Mouse (Mus musculus) layer of hippocampus, adult 9-11 months (tissue): ENCODE measurements around the gene Fem1b.
"Not testable (repeated sequence)": the region's sequence is repeated elsewhere in the genome, so short reads cannot be mapped to it uniquely, and the experiment has no call there.

Experiments
- DNase-seq: peaks from one replicate; pipeline ENCODE4 v3.0.0; 2022

The Fem1b gene

DNA sequence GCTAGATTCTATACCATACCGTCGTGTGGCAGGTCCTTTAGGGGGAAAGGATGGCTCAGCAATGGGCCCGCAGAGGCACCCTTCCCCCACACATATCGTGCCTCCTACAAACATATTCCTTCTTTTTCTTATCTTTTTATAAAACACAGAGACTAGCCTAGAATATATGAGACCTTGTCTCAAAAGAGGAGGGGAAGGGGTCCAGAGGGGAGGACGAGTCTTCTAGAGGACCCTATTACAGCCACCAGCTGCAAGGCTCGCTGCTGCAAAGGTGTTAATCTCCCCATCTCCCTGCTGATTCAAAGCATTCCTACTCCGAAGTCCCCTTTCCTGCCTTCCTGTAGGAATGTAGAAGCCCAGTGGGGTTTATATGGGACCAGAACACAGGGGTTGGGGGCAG is 14.7 kb upstream of the Fem1b start:
- DNase-seq: no peak

DNA sequence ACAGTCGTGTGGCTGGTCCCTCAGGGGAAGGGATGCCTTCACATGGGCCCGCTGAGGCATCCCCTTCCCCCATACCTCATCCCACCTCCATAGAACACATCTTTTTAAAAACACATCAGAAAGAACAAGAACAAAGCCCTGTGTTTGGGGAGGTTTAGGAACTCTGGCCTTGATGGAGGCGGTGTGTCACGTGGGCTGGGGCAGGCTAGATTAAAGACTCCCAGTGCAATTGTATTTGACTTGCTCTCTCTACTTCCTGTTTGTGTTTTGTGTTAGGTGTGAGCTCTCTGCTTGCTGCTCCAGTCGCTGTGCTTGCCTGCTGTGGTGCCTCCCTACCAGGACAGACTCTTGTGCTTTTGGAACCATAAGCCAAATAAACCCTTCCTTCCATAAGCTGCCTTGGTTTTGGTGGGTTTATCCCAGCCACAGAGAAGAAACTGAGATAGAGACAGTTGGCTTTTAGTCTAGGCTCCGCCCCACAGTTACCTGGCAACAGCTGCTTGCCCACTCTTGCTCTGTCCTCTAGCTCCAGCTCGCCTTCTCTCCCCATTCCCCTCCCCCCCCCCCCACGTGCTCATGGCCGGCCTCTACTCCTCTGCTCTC is 14.2 kb upstream of the Fem1b start:
- DNase-seq: no peak

DNA sequence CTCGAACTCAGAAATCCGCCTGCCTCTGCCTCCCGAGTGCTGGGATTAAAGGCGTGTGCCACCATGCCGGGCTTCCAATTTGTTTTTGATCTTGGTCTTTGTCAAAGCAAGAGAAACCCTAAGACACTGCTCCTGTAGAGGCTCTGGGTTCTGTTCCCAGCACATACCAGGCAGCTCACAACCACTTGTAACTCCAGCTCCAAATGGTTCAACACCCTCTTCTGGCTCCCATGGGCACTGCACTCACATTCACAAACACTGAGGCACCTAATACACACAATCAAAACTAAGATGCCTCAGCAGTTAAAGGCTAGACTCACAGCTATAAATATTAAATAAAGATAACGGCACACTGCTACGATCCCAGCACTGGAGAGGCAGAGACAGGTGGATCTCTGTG is 10.1 kb upstream of the Fem1b start:
- DNase-seq: no peak

DNA sequence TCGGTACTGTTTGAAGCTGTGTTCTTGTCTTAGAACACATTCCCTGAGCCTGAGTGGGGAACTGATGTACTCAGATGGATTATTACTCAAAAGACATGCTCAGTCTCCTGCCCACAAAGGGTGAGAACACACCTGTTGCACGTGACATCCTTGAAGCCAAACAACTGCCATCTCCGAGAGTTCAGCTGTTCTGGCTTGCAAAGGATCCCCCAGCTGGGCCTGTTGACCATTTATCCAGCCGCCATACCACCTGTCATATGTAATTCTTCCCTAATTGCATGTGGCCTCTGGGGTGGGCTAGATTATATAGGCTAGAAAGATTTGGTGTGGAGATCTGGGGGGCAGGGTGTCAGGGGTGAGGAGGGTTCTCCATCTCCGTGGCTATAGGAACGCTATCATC is 9.1 kb upstream of the Fem1b start:
- DNase-seq: no peak

DNA sequence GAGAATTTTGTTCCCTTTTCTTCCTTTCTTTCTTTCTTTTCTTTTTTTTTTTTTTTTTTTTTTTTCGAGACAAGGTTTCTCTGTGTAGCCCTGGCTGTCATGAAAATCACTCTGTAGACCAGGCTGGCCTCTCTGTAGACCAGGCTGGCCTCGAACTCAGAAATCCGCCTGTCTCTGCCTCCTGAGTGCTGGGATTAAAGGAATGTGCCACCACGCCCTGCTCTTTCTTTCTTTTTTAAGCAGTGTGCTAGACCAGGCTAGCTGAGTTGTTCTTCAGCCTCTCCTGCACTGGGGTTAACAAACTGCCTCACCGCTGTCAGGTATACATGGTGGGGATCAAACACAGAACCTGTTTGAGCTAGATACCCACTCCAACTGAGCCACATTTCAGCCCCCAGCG is 8.2 kb upstream of the Fem1b start:
- DNase-seq: not testable (repeated sequence)

DNA sequence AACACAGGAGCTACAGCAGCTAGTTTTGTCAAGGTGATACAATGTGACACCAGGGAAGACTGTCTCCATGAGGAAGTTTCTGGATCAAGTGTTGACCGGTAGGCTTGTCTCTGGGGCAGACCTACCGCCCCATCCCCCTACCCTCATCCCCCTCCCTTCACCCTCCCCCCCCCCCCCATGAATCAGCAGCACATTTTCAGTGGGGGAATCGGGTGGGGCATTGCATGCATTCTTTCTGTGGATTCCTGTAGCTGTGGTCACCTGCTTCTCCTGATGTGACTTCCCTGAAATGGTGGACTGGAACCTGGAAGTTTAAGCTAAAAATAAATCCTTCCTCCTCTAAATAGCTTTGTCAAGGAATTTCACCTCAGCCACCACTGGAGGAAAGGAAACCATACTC is 7.8 kb upstream of the Fem1b start:
- DNase-seq: no peak

DNA sequence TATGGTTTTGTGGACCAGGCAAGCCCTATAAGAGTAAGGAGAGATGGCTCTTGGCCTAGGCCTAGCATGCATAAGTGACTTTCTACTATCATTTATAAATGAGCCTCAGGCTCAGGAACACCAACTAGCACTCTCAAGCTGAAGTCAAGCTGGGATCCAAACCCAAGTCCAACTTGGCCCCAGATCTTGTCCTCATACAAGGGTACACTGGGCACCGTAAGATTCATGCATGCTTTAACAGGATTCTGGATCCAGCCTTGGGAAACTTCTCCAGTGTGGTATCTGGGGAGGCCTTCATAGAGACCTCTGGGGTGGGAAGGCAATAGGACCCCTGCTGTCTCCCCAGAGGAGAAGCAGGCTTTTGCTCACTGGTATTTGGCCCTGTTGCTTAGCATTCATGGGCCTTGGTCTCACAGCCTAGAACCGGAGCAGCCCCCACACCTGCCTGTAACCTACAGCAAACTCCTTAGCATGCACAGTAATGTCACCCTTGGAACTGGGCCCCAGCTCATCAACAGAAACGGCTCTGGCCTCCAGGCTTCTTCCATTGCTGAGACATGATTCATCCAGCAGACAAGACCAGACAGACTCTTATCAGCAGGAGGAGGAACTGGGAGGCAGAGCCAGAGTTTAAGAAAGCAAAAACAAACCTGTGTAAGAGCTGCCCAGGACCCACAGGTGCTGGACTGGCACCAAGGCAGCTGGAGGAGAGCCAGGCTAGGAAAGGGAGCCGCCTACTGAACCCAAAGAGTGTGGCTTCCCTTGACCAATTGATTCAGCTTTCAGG is 6.3 kb upstream of the Fem1b start:
- DNase-seq: no peak

DNA sequence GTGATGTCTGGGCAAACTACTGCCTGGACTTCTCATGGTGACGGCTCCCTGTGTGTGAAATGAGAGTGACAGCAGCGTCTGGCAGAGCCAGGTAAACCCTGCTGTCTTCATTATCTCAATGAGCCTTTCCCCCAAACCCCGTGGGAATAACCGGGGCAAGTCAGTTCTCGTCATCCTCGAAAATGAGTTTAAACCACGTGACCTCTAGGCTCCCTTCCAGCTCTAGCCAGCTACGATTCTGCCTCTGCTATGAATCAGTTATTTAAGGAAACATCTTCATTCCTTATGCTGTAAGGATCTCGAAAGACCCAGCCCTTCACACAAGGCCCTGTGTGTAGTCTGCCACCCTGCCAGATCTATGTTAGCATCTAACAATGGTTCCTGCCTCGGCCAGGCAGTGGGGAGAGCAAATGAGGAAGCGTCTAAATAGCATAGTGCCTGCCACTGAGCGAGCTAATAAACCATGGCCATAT is 5.4 kb upstream of the Fem1b start:
- no peak for DNase-seq

DNA sequence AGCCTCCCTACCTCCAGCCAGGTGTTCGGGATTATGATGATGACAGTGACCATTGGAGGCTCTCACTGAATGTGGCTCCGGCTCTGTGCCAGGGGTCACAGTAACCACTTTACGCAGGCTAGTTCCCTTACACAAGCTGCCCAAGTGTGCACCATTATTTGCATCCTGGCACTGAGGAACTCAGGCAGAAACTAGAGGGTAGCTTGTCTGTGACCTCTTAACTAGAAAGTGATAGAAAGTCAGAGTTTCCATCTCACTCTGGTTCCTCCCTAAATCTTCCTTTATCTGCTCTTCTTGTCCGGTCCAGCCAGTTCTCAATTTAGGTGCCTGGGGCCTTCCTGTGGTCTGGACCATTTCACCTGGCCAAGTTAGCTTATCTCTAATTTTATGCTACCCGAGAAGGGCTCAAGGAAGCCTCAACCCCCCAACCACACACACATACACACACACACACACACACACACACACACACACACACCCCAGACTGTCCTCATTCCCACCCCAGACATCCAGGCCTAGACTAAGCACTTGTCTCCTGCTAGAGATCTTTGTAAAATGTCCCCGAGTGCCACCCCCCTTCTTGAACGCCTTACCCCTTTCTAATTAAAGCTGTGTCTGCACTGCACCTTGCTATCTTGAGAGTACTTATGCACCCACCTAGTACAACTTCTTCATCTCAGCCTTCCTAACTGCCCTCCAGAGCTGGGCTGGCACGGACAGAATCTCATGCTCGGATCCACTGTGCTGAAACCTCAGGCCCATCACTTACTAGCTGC is 4.8 kb upstream of the Fem1b start:
- no peak for DNase-seq

DNA sequence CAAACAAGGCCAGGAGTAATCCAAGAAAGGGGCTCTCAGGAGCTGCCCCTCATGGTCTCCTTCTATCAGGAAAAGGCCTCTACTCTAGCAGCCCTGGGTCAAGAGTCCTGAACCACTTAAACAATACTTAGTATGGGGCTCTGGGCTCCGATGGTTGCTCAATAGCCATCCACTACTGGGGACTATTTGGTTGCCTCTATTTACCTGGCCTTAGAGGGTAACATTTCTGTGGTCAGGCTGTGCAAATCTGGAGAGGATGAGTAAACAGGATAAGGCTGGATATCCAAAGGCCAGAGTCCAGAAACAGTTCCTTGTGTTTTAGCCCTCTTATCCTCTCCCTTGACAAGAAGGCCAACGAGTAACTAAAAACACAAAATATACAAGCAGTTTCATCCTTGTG is 3.0 kb upstream of the Fem1b start:
- no peak for DNase-seq

DNA sequence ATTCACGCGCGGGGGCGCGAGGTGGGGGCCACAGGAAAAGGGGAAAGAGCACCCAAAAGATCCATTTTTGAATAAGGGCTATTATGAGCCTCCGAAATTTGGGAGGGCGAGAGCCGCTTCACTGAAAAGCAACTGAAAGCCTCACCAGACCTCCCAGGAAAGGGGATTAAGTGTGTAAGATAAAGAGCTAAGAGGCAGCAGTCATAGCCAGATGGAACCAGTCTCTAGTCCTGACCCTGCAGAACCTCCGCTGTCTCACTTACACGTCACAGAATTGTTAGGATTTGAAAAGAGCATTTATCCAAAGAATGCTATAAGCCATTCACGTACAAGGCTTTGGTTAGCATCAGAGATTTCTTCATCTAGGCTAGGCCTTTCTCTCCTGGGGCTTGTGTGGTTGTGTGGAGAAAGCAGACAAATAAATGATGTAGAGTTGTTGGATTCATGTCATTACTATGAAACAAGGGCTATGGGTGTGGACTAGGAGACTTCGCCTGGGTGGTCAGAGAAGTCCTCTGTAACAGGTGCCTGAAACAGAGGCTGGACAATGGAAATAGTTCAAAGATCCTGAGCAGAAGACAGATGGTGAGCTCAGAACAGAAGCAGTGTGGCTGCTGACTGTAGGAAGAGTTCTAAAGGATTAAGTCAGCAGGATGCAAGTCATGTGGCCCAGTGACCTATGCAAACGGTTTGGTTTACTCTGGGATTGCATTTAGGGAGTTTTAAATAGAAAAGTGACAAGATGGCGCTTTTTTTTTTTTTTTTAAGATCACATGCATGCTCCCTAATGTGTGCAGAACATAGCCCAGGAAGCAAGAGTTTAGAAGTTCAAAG is 699 bp upstream of the Fem1b start:
- peak; percentile 19 for DNase-seq

DNA sequence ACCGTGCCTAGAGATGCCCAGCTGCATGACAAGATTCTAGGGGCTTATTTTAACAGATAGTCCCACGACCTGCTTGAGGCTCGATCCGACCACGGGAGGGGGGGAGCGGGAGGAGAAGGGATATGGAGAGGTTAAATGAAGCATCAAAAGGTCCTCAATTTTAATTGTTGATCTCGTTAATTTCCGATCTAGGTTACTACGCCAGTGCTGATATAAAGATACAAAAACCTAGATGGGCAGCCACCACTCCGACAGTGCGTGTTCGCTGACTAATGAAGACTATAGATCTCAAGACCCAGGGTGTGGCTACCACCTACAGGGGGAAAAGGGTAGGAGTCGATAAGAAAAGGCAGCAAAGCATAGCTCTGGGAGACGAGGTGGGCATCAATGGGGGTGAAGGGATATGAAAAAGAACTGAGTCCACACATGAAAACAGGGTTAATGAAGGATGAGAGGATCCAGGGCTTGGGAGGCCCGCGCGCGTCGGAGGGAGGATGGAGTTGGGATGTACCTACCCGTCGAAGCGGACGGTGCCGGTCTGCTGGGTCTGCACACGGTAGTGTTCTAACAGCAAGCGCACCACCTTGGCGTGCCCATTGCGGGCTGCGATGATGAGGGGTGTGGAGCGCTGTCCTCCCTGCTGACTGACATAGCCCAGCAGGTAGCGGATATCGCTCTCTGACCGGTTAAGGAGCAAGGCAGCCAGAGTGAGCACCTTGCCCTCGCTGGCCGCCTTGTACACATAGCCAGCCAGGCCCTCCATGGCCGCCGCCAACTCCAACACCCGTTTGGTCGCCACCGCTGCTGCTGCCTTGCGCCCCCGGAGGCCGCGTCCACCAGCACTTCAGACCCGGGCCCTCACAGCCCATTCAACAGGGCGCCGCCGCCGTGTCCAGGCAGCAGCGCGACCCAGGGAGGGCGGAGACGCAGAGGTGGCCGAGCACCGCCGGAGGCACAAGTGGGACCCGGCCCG is 905 bp downstream of the Fem1b start:
- no peak for DNase-seq

DNA sequence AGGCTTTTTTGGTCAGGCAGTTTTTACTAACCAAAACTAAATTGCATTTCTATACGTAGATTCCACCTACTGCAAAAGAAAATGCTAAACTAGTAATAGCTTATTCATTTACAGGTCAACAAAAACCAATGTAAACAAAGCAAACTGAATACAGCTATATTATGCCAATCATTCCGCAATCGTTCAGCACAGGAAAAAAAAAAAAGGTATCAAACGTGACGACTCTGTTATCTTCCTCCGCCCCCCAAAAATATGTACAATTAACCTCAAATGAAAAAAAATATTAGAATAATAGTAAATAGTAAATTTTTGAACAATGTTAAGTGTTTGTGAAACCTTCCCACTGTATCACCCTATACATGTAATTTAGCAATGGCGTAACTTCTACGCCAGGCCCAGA is 1.6 kb downstream of the Fem1b start:
- DNase-seq: no peak

DNA sequence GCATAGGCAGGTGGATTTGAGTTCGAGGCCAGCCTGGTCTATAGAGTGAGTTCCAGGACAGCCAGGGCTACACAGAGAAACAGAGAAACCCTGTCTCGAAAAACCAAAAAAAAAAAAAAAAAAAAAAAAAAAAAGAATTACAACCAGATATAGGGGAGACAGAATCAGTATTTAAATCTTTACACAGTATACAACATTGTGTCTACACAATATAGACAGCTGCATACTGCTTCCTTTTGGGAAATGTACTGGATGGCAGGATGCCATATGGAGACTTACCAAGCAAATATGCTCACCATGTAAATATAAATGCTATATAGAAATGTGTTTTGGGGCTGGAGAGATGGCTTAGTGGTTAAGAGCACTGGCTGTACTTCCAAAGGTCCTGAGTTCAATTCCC is 12.5 kb downstream of the Fem1b start:
- not testable (repeated sequence) for DNase-seq

DNA sequence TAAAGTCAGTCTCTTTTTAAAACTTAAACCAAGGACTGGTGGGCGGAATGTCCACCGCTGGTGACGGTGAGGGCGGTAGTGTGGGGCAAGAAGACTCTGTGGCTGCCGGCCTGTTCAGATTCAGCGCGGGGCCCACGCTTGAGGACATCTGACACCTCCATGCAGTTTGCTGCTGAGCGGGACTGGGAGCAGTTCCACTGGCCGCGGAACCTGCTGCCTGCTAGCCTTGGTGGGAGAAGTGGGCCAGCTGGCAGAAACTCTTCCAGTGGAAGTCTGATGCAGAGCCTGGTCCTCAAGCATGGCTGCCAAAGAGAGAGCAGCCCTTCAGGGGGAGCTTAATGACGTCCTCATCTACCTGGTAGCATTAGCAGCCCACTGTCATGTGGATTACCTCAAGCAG is 21.9 kb downstream of the Fem1b start:
- DNase-seq: no peak

DNA sequence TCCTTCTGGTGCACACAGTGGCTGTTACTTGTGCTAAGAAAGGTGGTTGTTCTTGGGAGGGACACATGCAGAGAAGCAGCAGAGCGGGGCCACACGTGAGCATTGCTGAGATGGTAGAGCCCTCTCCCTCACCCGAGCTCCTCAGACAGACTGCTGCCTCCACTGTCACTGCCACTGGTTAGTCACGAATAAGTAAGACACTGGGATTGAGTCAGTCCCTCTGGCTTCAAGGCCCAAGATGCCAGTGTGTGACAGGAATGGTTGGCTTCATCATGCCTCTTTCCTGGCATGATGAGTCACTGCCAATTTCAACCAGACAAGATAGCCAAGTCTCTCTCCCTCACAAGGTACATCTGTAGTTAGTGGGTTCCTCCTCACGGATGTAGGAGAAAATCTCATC is 25.0 kb downstream of the Fem1b start:
- DNase-seq: no peak

DNA sequence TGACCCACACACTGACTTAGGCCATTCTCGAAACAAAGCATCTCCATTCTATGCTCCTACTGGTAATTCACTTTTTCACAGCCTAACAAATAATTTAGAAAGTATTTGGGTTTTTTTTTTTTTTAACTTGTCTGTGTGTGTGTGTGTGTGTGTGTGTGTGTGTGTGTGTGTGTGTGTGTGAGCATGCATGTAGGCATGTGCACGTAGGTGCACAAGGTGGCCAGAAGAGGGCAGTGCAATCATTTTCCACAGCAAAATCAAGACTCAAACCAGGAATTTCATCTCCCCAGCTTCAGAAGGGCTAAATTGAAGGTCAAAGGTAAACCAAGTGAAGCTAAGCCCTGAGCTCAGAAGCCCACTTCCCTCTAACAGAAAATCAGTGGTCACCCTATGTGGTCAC is 27.5 kb downstream of the Fem1b start:
- no peak for DNase-seq

DNA sequence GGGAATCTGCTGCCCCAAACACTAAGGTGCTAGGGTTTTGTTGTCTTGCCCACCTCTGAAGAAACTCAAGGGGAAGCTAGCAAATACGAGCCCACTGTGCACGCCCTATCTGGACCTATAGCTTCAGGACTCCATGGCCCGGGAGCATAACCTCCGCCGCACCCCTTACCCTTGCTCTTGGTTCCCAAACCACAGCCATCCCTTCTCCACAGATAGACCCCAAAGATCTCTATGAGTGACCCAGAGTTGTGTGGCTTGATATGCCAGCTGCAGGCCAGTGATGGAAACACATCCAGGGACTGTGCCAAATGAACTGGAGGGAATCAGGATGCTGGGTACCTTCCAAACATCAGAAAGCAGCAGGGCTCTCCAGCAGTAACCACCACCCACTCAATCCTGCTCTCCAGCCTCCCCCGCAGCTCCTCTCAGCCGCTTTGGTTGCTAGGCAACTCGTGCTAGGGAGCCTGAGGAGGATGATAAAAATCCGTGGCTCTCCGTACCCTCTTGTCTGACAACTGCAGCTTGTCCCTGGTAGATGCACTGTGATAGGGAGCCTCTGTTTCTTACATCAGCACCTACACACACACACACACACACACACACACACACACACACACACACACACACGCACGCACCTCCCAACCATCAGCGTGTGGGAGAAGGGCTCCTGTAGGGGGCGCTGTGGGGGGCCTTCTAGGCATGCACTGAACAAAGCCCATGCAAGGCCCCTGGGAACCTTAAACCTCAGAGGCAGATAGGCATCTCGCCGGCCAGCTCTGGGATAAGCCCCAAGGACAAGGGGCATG is 28.6 kb downstream of the Fem1b start:
- DNase-seq: peak; percentile 92

DNA sequence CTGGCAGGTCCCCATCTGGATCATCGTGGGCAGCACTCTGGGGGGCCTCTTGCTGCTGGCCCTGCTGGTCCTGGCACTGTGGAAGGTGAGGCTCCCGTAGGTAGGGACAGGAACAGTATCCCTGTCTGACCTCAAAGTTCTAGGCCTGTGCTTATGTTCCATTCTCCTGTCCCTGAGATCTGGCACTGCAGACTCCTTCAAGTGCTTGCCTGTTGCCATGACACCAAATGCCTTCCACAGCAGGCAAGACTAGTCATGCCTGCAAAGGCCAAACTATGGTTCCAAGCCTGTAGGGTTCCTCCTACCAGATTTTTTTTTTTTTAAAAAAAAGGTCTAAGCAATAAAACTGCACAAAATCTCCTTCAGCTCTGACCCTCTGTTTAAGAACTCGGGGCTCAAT is 29.8 kb downstream of the Fem1b start:
- DNase-seq: no peak

DNA sequence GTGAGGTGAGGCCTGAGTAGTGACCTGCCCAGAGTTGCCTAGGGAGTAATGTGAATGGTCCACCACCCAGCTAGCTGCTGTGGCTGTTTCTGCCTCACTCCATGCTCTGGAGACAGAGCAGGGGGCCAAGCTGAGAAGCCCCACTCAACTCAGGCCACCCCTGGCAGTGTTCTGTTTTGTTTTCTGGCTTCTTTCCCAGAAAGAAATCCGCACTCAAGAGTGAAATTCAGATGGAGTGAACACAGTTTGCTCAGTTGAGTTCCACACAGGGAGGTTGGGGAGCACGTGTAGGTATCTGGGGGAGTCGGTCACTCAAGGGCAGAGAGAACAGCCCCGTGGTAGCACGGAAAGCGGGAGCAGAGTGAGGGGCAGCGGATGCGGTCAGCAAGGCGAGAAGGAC is 33.0 kb downstream of the Fem1b start:
- no peak for DNase-seq

DNA sequence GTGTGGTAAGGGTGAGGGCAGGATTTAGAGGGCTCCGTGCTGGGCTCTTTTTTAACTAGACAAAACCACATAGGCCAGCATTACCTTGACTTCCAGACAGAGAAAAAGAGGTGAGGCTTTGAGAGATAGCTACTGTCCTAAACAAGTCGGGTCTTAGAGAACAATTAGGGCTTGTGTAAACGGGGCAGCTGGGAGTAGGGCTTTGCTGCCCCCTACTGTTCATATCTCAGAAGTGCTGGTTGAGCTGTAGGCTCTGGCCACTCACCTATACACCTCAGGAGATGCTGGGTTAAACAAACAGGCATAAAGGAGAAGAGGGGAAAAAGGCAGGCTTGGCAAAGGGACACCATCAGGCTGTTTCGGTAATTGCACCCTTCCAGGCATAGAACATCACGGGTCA is 34.3 kb downstream of the Fem1b start:
- peak; percentile 61 for DNase-seq
